Mouse (Mus musculus): ENCODE measurements around the gene Nfasc.

Gene Nfasc

DNA sequence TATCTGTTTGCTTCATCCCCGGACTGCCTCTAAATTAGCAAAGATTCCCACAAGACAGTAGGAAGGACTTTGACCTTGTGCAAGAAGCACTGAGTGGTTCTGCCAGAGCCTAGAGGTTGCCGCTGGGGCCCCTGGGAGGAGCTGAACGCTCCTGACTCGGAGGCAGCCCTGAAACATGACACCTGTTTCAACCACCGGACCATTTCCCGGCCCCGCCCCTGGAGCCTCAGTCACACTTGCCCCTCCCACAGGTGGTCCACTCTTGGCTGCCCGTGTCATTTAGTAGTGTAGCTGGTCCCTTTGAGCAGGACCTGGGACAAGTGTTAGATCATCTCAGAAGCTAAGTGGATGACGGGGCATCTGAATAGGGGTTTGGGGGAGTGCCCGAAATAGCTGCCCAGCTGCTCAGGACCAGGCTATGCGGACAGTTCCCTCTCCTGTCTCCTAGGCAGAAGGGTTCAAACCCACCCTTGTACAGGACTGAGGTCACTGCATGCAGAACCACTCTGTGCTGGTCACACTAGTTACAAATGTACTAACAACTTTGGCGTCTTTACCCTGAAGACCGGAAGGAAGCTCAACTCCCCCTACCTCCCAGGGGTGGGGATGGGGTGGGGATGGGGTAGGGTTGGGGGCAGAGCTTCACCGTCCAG, 200.3 kb downstream of the Nfasc start:
- DNase-seq (ENCODE audit: low spot score in 2 of 2): no peak

DNA sequence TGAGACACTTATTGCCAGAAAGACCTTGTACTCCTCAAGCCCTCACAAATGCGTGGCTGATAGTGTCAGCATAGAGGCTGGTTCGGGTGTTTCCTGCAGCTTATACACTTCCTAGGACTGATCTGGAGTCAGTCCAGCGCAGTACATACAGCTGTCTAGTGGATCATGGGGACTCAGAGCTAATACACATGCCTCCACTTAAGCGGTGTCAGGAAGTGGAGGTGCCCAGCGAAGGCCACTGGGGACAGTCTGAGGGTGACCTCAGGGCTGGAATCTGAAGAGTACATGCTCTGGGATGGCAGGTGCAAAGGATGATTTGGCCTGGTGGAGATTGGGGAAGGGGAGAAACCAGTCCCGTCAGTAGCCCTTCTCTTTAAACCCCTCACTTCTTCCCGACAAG, 200.9 kb downstream of the Nfasc start:
- no peak for DNase-seq (ENCODE audit: low spot score in 2 of 2)

DNA sequence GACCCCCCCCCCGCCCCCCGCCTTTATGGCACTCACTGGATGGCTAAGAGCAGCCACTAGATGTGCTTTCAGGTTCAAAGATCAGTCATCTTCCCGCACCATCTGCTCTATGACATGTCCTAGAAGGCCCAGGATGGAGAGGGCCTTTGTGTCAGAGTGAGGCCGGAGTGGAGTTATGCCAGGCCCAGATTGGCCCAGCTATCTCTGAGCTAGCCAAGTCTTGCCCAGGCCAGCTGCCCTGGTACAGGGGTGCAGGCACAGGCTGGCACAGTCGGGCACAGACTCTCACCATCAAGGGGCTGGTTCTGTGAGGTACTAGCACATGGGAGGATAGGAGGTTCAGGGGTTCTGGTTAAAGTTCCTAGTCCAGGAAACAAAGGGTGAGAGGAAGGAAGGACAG, 203.9 kb downstream of the Nfasc start:
- peak in 1 of 2 experiments; percentile 65 for DNase-seq (ENCODE audit: low spot score in 2 of 2)

DNA sequence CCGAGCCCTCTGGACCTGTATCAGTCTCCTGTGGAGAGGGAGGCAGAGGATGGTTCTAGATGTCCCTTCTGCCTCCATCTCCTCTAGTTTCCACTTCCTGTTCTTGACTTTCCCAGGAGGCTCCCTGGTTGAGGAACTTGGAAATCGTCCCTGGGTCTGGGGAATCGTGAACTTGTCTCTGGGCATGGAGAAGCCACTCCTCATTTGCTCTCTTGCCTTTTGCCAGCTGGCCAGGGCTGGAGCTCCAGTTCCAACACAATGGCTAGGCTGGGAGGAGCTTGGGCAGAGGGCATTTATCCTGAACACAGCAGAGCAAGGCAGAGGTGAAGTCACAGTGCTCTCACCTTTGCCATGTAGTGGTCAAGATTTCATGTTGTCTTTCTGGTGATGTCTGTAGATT, 205.2 kb downstream of the Nfasc start:
- no peak for DNase-seq (ENCODE audit: low spot score in 2 of 2)

DNA sequence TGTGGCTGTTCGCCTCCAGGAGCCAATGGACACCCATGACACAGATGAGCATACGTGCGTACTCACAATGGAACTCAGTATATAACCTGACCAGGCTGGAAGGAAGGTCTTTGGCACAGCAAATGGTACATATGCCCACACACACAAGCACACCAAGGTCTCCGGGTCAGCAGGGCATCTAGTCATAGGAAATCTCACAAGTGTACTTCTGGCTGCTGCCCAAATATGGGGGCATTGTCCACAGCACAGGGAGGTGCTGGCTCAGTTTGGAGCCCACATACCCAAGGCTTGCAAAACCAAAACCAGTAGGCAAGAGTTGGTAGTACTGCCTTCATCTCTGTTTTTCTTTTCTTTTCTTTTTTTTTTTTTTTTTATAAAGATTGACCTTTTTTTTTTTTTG, 206.1 kb downstream of the Nfasc start:
- no peak for DNase-seq (ENCODE audit: low spot score in 2 of 2)

DNA sequence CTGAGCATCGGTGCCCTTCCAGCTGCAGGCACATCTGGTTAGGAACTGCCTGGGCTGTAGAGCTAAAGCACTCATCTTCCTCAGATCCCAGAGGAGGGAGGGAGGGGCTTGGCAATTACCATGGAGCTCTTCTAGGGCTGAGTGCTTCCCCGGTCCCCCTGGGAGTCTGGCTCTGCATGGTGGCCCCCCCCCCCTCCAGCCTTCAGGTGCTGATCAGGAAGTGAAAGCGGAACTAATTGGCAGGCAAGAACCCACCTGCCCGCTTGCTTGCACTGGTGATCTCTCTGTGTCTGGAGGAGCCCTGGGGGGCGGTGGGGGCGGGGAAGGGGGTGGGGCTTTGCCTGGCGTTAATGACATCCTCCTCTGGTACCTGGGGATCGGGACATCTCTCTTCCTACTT, 207.8 kb downstream of the Nfasc start:
- DNase-seq (ENCODE audit: low spot score in 2 of 2): no peak

DNA sequence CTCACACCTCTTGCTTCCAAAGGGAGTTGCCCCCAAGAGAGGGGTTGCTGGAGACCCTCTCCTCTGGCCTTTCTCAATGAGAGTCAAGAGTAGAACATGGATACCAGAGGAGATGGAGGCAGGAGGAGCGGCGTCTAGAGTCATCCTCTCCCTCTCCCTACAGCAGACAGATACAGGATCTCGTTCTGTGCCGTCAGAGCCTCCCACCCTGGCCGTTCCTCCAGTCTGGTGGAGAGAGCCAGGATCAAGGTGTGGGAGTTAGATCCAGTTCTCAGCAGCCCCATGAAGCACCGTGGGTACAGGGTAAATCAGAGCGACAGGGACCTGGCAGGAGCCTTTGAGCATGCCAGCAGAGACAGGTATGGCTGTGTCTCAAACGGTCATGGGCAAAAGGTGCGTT, 209.1 kb downstream of the Nfasc start:
- no peak for DNase-seq (ENCODE audit: low spot score in 2 of 2)

DNA sequence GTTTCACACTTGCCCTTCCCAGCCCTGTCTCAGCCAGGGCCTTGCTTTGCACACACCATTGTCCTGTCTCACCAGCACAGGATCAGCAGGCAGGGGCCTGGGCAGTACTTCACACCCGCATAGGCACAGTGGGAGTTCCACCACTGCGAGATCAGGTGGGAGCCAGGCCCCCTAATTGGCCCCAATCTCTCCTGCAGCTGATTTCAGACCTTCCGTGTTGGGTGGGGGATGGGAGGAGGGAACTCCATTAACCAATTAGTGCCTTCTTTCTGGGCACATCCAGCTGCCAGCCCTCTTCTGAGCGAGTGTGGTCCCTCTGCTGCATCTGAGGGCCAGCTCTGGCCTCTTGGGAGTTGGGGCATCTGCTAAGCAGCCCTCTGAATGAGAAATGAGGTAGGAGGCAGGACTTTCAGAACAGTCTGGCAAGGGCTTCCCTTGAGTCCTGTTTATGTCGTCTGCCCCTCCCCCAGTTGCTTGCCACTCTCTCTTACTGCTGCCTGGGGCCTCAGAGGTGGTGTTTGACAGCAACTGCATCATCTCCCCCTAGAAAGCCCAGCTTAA, 210.9 kb downstream of the Nfasc start:
- peak in 1 of 2 experiments; percentile 57 for DNase-seq (ENCODE audit: low spot score in 2 of 2)

DNA sequence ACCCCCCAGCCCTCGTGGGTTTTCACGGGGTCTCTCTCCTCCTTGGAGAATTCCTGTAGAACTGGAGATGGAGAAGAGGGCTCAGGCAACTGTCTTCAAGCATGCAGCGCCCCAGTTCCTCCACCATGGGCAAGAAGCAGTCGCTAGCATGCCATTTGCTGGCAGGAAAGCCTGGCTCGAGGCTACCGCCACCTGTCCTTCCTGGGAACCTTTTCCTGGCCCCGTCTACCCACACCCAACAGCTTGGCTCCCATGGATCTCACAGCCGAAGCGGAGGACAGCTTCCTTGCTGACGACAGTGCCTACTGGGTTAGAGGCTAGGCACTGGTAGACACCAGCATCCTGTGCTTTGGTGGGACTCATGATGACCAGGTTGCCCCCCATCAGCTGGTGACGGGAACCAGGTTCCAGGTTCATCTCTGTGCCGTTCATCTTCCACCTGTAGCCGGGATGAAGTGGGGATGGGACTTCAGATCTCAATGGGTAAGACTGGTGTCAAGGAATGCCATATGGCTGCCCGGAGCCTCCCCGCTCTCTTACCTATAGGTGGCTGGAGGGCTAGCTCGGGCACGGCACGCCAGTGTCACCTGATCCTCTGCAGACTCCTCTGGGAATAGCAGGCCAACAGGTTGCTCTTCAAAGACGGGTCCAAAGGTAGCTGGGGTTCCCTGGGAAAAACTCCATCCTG, 212.8 kb downstream of the Nfasc start:
- DNase-seq (ENCODE audit: low spot score in 2 of 2): no peak

DNA sequence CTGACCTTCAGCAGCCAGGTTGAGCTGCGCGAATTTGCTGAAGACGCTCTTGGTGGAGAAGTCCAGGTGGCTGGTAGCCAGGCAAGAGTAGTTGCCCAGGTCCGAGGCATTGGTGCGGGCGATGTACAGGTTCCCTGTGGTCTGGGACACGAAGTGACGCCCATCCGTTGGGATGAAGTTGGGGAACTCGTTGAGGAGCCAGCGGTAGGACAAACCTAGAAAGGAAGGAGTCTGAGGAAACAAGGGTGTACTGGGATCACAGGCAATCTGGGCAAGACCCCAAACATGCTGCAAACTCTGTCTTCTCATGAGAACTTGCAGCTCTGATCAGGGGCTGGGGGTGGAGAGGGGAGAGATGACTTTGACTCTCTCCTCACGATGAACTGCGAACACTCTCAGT, 213.5 kb downstream of the Nfasc start:
- DNase-seq (ENCODE audit: low spot score in 2 of 2): no peak

DNA sequence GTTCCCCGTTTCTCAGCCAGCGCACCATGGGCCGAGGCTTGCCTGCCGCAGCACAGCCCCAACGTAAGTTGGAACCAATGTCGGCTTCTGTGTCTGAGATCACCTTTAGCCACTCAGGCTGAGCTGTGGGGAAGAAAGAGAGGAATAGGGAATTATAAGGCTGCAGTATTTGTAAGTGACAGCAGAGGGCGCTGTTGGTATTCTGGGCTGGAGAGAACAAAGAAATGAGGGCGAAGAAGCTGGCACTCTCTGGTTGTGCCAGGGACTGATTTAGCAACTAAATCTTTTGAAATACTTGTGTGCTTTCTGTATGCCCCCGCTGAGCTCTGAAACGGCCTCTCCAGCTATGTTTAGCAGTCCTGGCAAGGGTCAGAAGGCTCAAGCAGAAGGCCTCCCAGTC, 215.8 kb downstream of the Nfasc start:
- peak; percentile 56 to 88 for DNase-seq (ENCODE audit: low spot score in 2 of 2)

DNA sequence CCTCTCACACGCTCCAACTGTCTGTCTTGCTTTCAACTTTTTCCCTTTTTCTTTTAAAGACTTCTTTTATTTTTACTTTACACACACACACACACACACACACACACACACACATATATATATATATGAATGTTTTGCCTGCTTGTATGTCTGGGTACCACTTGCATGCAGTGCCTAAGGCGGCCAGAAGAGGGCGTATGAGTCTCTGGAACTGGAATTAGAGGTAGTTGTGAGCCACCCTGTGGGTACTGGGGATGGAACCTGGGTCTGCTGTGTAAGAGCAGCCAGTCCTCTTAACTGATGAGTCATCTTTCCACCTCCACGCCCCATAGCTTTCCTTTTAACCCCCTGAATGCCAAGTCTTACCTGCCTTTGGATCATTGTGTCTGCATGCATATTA, 217.7 kb downstream of the Nfasc start:
- DNase-seq (ENCODE audit: low spot score in 2 of 2): peak in 1 of 2 experiments; percentile 47

DNA sequence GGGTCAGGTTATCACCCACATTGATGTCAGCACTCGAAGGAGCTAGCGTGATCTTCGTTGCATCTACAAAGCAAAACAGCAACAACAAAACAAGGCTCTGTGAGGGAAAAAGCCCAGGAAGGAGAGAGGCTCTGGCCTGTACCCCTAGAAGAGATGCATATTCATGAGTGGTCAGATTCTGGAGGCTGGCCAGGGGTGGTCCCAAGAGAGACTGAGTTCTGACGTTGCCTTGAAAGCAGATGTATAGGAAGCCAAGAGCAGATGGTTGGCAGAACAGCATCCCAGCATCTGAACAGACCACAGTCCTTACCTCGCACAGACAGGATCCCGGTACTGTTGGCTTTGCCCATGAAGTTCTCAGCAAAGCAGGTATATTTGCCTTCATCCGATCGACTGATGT, 218.5 kb downstream of the Nfasc start:
- peak in 1 of 2 experiments; percentile 62 for DNase-seq (ENCODE audit: low spot score in 2 of 2)

DNA sequence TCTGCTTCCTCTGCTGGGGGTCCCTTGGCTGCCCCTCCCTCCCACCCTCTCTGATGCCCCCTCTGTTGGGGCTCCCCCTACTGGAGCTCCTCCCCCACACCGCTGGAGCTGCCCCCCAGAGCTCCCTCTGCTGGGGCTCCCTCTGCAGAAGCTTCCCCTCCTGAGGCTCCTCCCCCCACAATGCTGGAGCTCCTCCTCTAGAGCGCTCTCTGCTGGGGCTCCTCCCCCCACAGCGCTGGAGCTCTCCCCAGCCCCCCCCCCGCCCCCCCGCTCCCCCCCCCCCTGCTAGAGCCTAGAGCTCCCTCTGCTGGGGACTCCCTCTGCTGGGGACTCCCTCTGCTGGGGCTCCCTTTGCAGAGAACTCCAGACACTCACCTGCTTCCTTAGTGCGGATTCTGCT, 220.8 kb downstream of the Nfasc start:
- no peak for DNase-seq (ENCODE audit: low spot score in 2 of 2)

DNA sequence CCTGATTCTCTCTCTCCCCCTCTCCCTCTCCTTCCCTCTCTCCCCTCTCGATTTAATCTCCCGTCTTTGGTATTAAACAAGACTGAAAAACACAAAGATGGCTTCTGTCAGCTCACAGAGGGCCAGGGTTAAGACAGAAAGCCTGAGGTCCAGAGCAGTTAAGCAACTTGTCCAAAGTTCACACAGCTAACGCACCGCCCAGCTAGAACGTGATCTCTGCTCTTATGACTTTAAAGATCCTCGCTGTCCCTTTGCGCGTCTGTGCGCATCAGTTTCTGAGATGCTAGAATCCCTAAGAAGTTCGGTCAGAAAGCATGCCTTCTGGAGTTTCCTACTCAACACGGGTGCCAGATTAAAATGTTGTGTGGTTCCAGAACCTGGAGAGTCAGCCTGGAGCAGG, 221.9 kb downstream of the Nfasc start:
- no peak for DNase-seq (ENCODE audit: low spot score in 2 of 2)

DNA sequence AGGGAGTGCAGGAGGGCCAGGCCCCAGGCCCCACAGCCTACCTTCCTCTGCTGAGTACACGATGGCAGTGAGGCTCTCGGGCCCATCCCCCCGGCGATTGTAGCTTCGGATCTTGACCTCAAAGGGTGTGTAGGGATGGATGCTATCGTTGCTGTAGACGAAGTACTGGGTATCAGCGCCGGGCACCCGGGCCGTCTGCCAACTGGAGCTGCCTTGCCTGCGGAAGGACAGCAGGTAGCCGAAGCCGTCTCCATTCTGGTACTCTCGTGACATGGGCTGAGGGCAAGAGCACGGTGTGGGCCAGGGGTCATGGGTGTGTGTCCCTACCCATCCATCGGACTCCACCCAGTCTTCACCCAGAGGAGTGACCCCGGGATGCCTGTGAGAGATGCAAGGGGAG, 223.0 kb downstream of the Nfasc start:
- DNase-seq (ENCODE audit: low spot score in 2 of 2): no peak

DNA sequence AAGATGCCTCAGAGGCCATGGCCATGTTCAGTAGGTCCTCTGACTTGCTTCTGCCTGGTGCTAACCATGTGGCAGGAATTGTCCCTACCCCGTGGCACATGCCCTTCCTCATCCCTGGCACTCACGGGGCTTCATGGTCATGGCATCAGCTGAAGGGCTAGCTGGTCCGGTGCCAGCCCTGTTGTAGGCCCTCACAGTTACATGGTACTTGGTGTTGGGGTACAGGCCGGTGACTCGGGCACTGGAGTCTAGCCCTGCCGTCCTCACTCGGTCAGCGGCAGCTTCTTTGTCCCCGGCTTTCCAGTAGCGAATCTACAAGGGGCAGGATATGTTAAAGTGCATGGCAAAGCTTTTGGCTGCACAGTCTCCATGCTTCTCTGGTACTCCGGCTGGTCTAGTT, 224.8 kb downstream of the Nfasc start:
- DNase-seq (ENCODE audit: low spot score in 2 of 2): no peak

DNA sequence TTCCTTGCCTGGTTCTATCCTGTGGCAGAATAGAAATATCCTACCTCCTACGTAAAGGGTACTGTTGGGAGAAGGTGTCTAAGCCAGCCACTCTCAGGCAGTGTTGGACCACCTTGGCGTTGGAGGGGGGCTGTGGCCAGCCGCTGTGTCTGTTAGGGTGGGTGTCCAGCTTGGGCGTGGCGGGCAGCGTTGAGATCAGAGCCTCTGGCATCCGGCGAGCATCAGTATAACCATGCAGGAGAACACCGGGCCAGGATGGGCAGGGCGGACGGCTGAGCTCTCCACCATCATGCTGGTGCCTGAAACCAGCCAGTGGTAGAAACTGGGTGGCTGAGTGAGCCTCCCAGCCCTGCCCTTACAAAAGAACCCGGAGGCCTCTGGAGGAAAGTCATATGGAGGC, 226.3 kb downstream of the Nfasc start:
- no peak for DNase-seq (ENCODE audit: low spot score in 2 of 2)

Data from cerebellum, postnatal 4 days (tissue).